Mouse (Mus musculus) kidney, postnatal 14 days (tissue): ENCODE measurements at regions not wholly inside any gene's neighbourhood (a gene's known extent, or its start where the extent isn't known, plus 50 kb on each side); places are given as distances from the start of the nearest gene placed in this dataset.

Experiments used
- DNase-seq: peaks from one replicate; pipeline ENCODE4 v3.0.0; 2022; ENCODE audit warnings: mixed read lengths

GRCm38 (mm10) chr16:93182656-93183055 is 356.7 kb upstream of the Runx1 start:
- no peak for DNase-seq

- DNase-seq, result no peak
Measured at GRCm38 (mm10) chr16:93181497-93181896, 355.5 kb upstream of the Runx1 start.

- DNase-seq, result no peak
Measured at GRCm38 (mm10) chr16:93180213-93180612, 354.3 kb upstream of the Runx1 start.

GRCm38 (mm10) chr16:93166667-93167066 is 340.7 kb upstream of the Runx1 start:
- no peak for DNase-seq

GRCm38 (mm10) chr16:93158526-93159226 is 332.7 kb upstream of the Runx1 start:
- DNase-seq, result no peak

- no peak for DNase-seq
Measured at GRCm38 (mm10) chr16:93153545-93154329, 327.8 kb upstream of the Runx1 start.

- DNase-seq, result no peak
Measured at GRCm38 (mm10) chr16:93152765-93153489, 327.0 kb upstream of the Runx1 start.

- no peak for DNase-seq
Measured at GRCm38 (mm10) chr16:93152057-93152456, 326.1 kb upstream of the Runx1 start.

GRCm38 (mm10) chr16:93151652-93152051 is 325.7 kb upstream of the Runx1 start:
- DNase-seq, result no peak

- DNase-seq, result no peak
Measured at GRCm38 (mm10) chr16:93150451-93150850, 324.5 kb upstream of the Runx1 start.

GRCm38 (mm10) chr16:93147525-93148222 is 321.7 kb upstream of the Runx1 start:
- DNase-seq, result no peak

GRCm38 (mm10) chr16:93146812-93147211 is 320.9 kb upstream of the Runx1 start:
- DNase-seq, result no peak

- no peak for DNase-seq
Measured at GRCm38 (mm10) chr16:93145617-93146016, 319.7 kb upstream of the Runx1 start.

GRCm38 (mm10) chr16:93144033-93144432 is 318.1 kb upstream of the Runx1 start:
- DNase-seq, result no peak

- DNase-seq, result no peak
Measured at GRCm38 (mm10) chr16:93143164-93143563, 317.2 kb upstream of the Runx1 start.

- DNase-seq, result no peak
Measured at GRCm38 (mm10) chr16:93141967-93142366, 316.0 kb upstream of the Runx1 start.

GRCm38 (mm10) chr16:93140535-93141110 is 314.7 kb upstream of the Runx1 start:
- no peak for DNase-seq

GRCm38 (mm10) chr16:93137249-93137648 is 311.3 kb upstream of the Runx1 start:
- DNase-seq, result peak; percentile 51

GRCm38 (mm10) chr16:93131404-93131803 is 305.5 kb upstream of the Runx1 start:
- no peak for DNase-seq

GRCm38 (mm10) chr16:93130622-93131021 is 304.7 kb upstream of the Runx1 start:
- DNase-seq, result no peak

- no peak for DNase-seq
Measured at GRCm38 (mm10) chr16:93123707-93124106, 297.8 kb upstream of the Runx1 start.

GRCm38 (mm10) chr16:93116111-93116969 is 290.4 kb upstream of the Runx1 start:
- DNase-seq, result no peak
